Mouse (Mus musculus) lung, embryonic 15.5 days (tissue): ENCODE results near the gene Fam184a. TPM values are rescaled to one million over a fixed set of nuclear protein-coding genes. Genes with fewer than 3 reads are reported as not detected.

Source experiments
- ATAC-seq: fragments of 200-750 bp; cut with Nextera tagmentation; 2 replicates; pipeline ENCODE4 v1.8.0; 2017; ENCODE audit warnings: moderate number of reproducible peaks, borderline replicate concordance; ENCODE audit not compliant: low FRiP score, low TSS enrichment; ENCODE audit errors: extremely low read depth
- H3K27ac ChIP-seq: fragments of 300-500 bp; sonication (generic); 2 replicates; pipeline ENCODE4 v1.5.1; 2015; ENCODE audit warnings: moderate library complexity, mild to moderate bottlenecking, inconsistent platforms
- H3K27me3 ChIP-seq: fragments of 300-500 bp; sonication (generic); 2 replicates; pipeline ENCODE4 v1.6.1; 2015; ENCODE audit warnings: inconsistent platforms
- H3K36me3 ChIP-seq: fragments of 300-500 bp; sonication (generic); 2 replicates; pipeline ENCODE4 v1.6.1; 2015; ENCODE audit warnings: inconsistent platforms
- H3K4me1 ChIP-seq: fragments of 300-500 bp; sonication (generic); 2 replicates; pipeline ENCODE4 v1.6.1; 2015; ENCODE audit warnings: inconsistent platforms
- H3K4me2 ChIP-seq: fragments of 300-500 bp; sonication (generic); 2 replicates; pipeline ENCODE4 v1.6.1; 2015; ENCODE audit warnings: inconsistent platforms, mild to moderate bottlenecking, moderate library complexity
- H3K4me3 ChIP-seq: fragments of 300-500 bp; sonication (generic); 2 replicates; pipeline ENCODE4 v1.5.1; 2015; ENCODE audit warnings: mild to moderate bottlenecking, inconsistent platforms
- H3K9ac ChIP-seq: fragments of 300-500 bp; sonication (generic); 2 replicates; pipeline ENCODE4 v1.6.1; 2015; ENCODE audit warnings: inconsistent platforms
- H3K9me3 ChIP-seq: fragments of 300-500 bp; sonication (generic); 2 replicates; pipeline ENCODE4 v1.6.1; 2016; ENCODE audit warnings: inconsistent platforms
- WGBS: fragments of 180-500 bp; shearing (Covaris S2); methylation state at CpG from one replicate; pipeline ENCODE4 v1.1.7; 2015; 5-methylcytosine and 5-hydroxymethylcytosine counted together
- polyA plus RNA-seq: library from polyadenylated mRNA; unstranded; fragments of >200 nt; fragmentation: Nextera tagmentation; extraction: Ambion mirVana; gene quantifications from 2 replicates; pipeline ENCODE4 v1.2.1, GENCODE M21; 2015

Gene Fam184a
- polyA plus RNA-seq, 1 experiment from 2014 or later, result 5.2 TPM

GRCm38 (mm10) chr10:53742961-53743360 is 8.0 kb downstream of the Fam184a start:
- WGBS, result 72% methylated on average over 5 of the region's 5 CpGs
- no peaks in the 10 kb centered on the region for H3K27me3 ChIP-seq
- H3K36me3 ChIP-seq, result no peaks in the 10 kb centered on the region
- H3K9me3 ChIP-seq, result no peaks in the 10 kb centered on the region
- H3K4me3 ChIP-seq, result no peak overlapping the region
- no peak for ATAC-seq
- H3K9ac ChIP-seq, result no peak overlapping the region
- H3K4me2 ChIP-seq, result no peak overlapping the region
- no peak overlapping the region for H3K27ac ChIP-seq
- H3K4me1 ChIP-seq, result peaks cover 9% of the 10 kb centered on the region; the same call in 1 of the 2 replicates

GRCm38 (mm10) chr10:53740014-53740413 is 10.9 kb downstream of the Fam184a start:
- Histone ChIP-seq H3K9me3 (no peaks in the 10 kb centered on the region), H3K9ac (no peak overlapping the region), H3K4me3 (no peak overlapping the region), H3K4me1 (peaks cover 9% of the 10 kb centered on the region; the same call in 1 of the 2 replicates), H3K36me3 (no peaks in the 10 kb centered on the region), H3K27me3 (no peaks in the 10 kb centered on the region), H3K4me2 (no peak overlapping the region), H3K27ac (no peak overlapping the region)
- ATAC-seq, result peak; percentile 39; the same call in 1 of the 2 replicates

GRCm38 (mm10) chr10:53738842-53739241 is 12.1 kb downstream of the Fam184a start:
- no peak overlapping the region for H3K4me2 ChIP-seq
- no peaks in the 10 kb centered on the region for H3K9me3 ChIP-seq
- H3K4me3 ChIP-seq, result no peak overlapping the region
- no peak for ATAC-seq
- peaks cover 9% of the 10 kb centered on the region; the same call in 1 of the 2 replicates for H3K4me1 ChIP-seq
- H3K27ac ChIP-seq, result no peak overlapping the region
- H3K27me3 ChIP-seq, result no peaks in the 10 kb centered on the region
- H3K36me3 ChIP-seq, result no peaks in the 10 kb centered on the region
- WGBS, result 78% methylated on average over 8 of the region's 8 CpGs
- no peak overlapping the region for H3K9ac ChIP-seq

GRCm38 (mm10) chr10:53735201-53735865 is 15.6 kb downstream of the Fam184a start:
- WGBS, result 52% methylated on average over 7 of the region's 7 CpGs
- Histone ChIP-seq H3K9ac (no peak overlapping the region), H3K36me3 (no peaks in the 10 kb centered on the region), H3K4me3 (no peak overlapping the region), H3K9me3 (no peaks in the 10 kb centered on the region), H3K27me3 (no peaks in the 10 kb centered on the region), H3K4me1 (peaks cover 7% of the 10 kb centered on the region; the same call in 1 of the 2 replicates), H3K4me2 (no peak overlapping the region), H3K27ac (no peak overlapping the region)
- ATAC-seq, result no peak

DNA sequence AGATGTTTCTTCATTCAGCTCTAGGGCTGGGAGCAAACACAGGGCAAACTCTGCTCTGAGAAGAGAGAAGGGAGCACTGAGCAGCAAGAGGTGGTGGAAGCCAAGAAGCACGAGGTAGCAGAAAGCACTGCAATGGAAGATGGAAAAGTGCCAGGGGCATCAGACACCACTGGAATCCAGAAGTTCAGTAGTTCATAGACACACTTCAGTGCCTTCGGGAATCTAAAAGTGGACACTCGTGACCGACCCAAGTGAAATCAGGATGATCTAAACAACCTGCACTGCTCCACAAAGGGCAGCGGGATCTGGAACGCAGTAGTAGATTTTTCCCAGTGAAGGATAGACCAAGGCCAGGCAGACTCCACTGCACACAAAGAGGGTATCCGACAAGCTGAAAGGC is 18.6 kb downstream of the Fam184a start:
- Histone ChIP-seq H3K27me3 (no peaks in the 10 kb centered on the region), H3K4me1 (no peaks in the 10 kb centered on the region), H3K4me2 (no peak overlapping the region), H3K4me3 (no peak overlapping the region), H3K9me3 (no peaks in the 10 kb centered on the region), H3K36me3 (no peaks in the 10 kb centered on the region), H3K9ac (no peak overlapping the region), H3K27ac (no peak overlapping the region)
- 74% methylated on average over 7 of the region's 7 CpGs for WGBS
- ATAC-seq, result no peak

DNA sequence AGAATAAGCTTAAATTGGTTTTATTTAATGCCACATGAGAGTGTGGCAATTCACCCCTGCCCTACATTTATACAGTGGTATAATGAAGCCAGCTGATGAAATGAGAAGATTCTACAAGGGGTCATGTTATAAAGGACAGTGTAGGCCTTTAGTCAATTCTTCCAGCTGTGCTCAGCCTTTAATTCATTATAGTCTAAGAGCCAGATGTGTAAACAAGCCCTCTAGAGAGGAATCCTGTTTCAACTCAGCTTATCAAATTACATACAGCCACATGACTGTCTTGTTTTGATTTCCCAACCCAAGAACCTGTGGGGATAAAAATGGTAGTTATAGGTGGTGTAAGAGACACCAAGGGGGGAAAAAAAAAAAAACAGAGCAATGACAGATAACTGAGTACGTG is 22.0 kb downstream of the Fam184a start:
- no peak overlapping the region for H3K4me2 ChIP-seq
- H3K27ac ChIP-seq, result no peak overlapping the region
- no peak overlapping the region for H3K4me3 ChIP-seq
- 20% methylated on average over 1 of the region's 1 CpGs for WGBS
- no peaks in the 10 kb centered on the region for H3K27me3 ChIP-seq
- no peak for ATAC-seq
- H3K9me3 ChIP-seq, result no peaks in the 10 kb centered on the region
- no peaks in the 10 kb centered on the region for H3K36me3 ChIP-seq
- H3K9ac ChIP-seq, result no peak overlapping the region
- no peaks in the 10 kb centered on the region for H3K4me1 ChIP-seq

DNA sequence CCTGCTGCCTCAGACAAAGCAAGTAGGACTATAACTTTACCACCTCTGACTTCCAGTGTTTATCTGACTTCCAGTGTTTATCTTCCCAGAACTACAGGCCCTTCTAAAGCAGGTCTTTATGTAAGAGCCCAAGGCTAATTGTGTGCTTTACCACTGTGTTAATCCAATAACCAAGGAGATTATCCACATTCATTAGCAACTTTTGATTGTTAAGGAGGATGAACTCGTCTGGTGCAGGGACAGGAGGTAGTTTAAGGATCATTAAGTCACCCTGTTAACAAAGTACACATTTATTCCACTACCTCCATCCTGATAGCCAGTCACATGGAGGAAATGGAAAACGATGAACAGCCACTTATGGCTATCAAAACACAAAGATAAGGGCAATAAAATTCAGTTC is 25.6 kb downstream of the Fam184a start:
- ATAC-seq, result no peak
- no peak overlapping the region for H3K4me3 ChIP-seq

DNA sequence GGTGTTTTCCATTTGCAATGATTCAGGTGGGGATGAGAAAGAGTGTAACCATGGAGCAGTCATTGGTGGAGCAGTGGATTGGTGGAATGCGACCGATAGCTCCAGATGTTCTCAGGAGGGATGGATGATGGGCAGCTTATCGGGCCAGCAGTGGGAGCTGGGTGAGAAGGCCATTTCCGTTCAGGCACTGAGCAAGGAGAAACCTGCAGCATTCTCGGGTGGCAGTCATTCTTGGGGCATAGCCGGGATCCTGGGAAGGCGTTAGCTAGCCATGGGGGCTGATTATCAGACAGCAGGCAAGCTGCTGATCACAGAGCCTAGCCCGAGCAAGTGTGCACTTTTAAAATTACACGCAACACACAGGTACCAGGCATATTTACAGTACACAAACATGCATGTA is 46.4 kb downstream of the Fam184a start:
- no peak overlapping the region for H3K9ac ChIP-seq
- H3K27ac ChIP-seq, result no peak overlapping the region
- H3K4me2 ChIP-seq, result no peak overlapping the region
- H3K9me3 ChIP-seq, result no peaks in the 10 kb centered on the region
- H3K36me3 ChIP-seq, result no peaks in the 10 kb centered on the region
- 89% methylated on average over 9 of the region's 9 CpGs for WGBS
- H3K4me3 ChIP-seq, result no peak overlapping the region
- no peak for ATAC-seq
- H3K27me3 ChIP-seq, result no peaks in the 10 kb centered on the region
- no peaks in the 10 kb centered on the region for H3K4me1 ChIP-seq

More for the DNA sequence above, 25.6 kb downstream of the Fam184a start:
- H3K9me3 ChIP-seq, result no peaks in the 10 kb centered on the region
- no peaks in the 10 kb centered on the region for H3K36me3 ChIP-seq
- WGBS, result 26% methylated on average over 2 of the region's 2 CpGs
- H3K27ac ChIP-seq, result no peak overlapping the region
- H3K4me1 ChIP-seq, result no peaks in the 10 kb centered on the region
- no peaks in the 10 kb centered on the region for H3K27me3 ChIP-seq
- no peak overlapping the region for H3K9ac ChIP-seq
- no peak overlapping the region for H3K4me2 ChIP-seq

DNA sequence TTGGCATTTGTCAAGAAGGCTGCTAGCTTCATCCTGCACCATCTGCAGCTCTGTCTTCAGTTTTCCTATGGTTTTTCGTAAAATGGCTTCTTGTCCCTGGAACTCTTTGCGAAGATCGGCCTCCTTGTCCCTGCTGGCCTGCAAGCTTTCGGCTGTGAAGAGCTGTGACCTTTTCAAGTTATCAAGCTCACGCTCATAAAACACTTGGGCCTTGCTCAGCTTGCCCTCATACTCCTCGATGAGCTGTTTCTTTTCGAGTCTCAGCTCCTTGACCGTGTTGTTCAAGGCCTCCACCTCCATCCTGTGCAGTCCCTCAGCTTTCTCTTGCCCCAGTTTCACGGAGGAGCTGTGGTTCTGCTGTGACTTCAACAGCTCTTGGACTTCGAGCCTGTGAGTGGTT is 52.4 kb downstream of the Fam184a start:
- WGBS, result 83% methylated on average over 10 of the region's 10 CpGs
- Histone ChIP-seq H3K4me2 (no peak overlapping the region), H3K27ac (no peak overlapping the region), H3K9me3 (no peaks in the 10 kb centered on the region), H3K4me1 (no peaks in the 10 kb centered on the region), H3K9ac (no peak overlapping the region), H3K4me3 (no peak overlapping the region), H3K36me3 (no peaks in the 10 kb centered on the region), H3K27me3 (no peaks in the 10 kb centered on the region)
- ATAC-seq, result no peak

- H3K27me3 ChIP-seq, result no peaks in the 10 kb centered on the region
- no peak overlapping the region for H3K4me3 ChIP-seq
- no peaks in the 10 kb centered on the region for H3K4me1 ChIP-seq
- no peak; the same call in 1 of the 2 replicates for ATAC-seq
- H3K9me3 ChIP-seq, result no peaks in the 10 kb centered on the region
- H3K4me2 ChIP-seq, result no peak overlapping the region
- H3K36me3 ChIP-seq, result no peaks in the 10 kb centered on the region
- WGBS, result 41% methylated on average over 5 of the region's 5 CpGs
- H3K27ac ChIP-seq, result no peak overlapping the region
- no peak overlapping the region for H3K9ac ChIP-seq
Observed at GRCm38 (mm10) chr10:53694757-53695156, 56.2 kb downstream of the Fam184a start.

DNA sequence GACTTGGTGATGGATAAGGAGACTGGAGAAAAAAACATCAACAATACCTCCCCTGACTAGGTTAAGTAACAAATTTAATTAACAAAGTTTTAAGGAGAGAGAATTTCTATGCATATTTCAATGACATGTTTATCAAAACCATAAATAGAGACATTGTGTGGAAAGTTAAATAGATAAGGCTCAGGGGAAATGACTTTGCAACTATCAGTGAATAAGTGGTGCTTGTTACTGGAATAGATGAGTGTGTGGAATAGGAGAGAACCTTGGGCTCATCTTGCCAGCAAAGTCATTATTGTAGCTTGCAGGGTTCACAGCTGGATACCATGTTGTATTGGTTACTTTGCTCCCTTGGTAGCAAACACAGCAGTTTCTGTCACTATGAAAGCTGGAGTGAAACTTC is 59.7 kb downstream of the Fam184a start:
- no peak overlapping the region for H3K27ac ChIP-seq
- H3K36me3 ChIP-seq, result no peaks in the 10 kb centered on the region
- no peak overlapping the region for H3K4me3 ChIP-seq
- H3K4me1 ChIP-seq, result no peaks in the 10 kb centered on the region
- no peaks in the 10 kb centered on the region for H3K9me3 ChIP-seq
- H3K9ac ChIP-seq, result no peak overlapping the region
- H3K4me2 ChIP-seq, result no peak overlapping the region
- H3K27me3 ChIP-seq, result no peaks in the 10 kb centered on the region
- ATAC-seq, result no peak

GRCm38 (mm10) chr10:53688952-53689584 is 61.9 kb downstream of the Fam184a start:
- 69% methylated on average over 4 of the region's 4 CpGs for WGBS
- no peak for ATAC-seq
- no peaks in the 10 kb centered on the region for H3K4me1 ChIP-seq

More at GRCm38 (mm10) chr10:53688952-53689584, 61.9 kb downstream of the Fam184a start:
- no peaks in the 10 kb centered on the region for H3K9me3 ChIP-seq
- H3K27me3 ChIP-seq, result no peaks in the 10 kb centered on the region
- H3K27ac ChIP-seq, result no peak overlapping the region
- no peaks in the 10 kb centered on the region for H3K36me3 ChIP-seq
- no peak overlapping the region for H3K4me2 ChIP-seq
- H3K9ac ChIP-seq, result no peak overlapping the region
- no peak overlapping the region for H3K4me3 ChIP-seq
